Mouse (Mus musculus) CH12.LX (cell line): ENCODE results near the gene Mfsd6l. TPM values are rescaled to one million over a fixed set of nuclear protein-coding genes. Genes with fewer than 3 reads are reported as not detected.

Source experiments
- DNase-seq: peaks from one replicate; pipeline ENCODE4 v3.0.0-alpha.2; 2013; ENCODE audit errors: extremely low read depth
- H3K27ac ChIP-seq: 2 replicates; pipeline ENCODE4 v1.5.1; 2012; ENCODE audit warnings: low read depth, mild to moderate bottlenecking, control low read depth, moderate library complexity; ENCODE audit not compliant: insufficient read depth
- H3K27me3 ChIP-seq: replicated peaks from 2 replicates; pipeline ENCODE3; 2012; ENCODE audit warnings: inconsistent platforms
- H3K36me3 ChIP-seq, 2 experiments: replicated peaks in 1 of 2; 2 replicates each; pipeline versions ENCODE3 to v1.6.1; 2012; ENCODE audit warnings: inconsistent platforms in 1 of 2, low read length in 1 of 2, mild to moderate bottlenecking in 1 of 2, mixed read lengths in 1 of 2, moderate library complexity in 1 of 2; ENCODE audit not compliant: control insufficient read depth in 1 of 2, insufficient read depth in 1 of 2
- H3K4me1 ChIP-seq, 2 experiments: 2 replicates each; pipeline ENCODE4 v1.6.1; 2012; ENCODE audit warnings: inconsistent platforms in 1 of 2, moderate library complexity in 1 of 2; ENCODE audit not compliant: insufficient read depth in 2 of 2, control insufficient read depth in 1 of 2
- H3K4me2 ChIP-seq: 2 replicates; pipeline ENCODE4 v1.6.1; 2012; ENCODE audit warnings: low read depth, mild to moderate bottlenecking, control low read depth; ENCODE audit not compliant: poor library complexity, insufficient read depth, severe bottlenecking
- H3K4me3 ChIP-seq, 3 experiments: fragments of 150-350 bp in 1 of 3; sonication (generic) in 1 of 3; replicated peaks in 1 of 3; 2 replicates each; pipeline versions ENCODE3 to v1.5.1; 2011 to 2012; ENCODE audit warnings: low read depth in 2 of 3, low read length in 2 of 3, mild to moderate bottlenecking in 2 of 3, moderate library complexity in 2 of 3, control low read depth in 1 of 3, improper control_type of control experiment in 1 of 3, inconsistent platforms in 1 of 3, mixed read lengths in 1 of 3; ENCODE audit not compliant: poor library complexity in 1 of 3
- H3K79me2 ChIP-seq: replicated peaks from 2 replicates; pipeline ENCODE4 v1.6.1; 2012; ENCODE audit warnings: mild to moderate bottlenecking, moderate library complexity; ENCODE audit not compliant: control insufficient read depth, poor library complexity, insufficient read depth, severe bottlenecking; ENCODE audit errors: extremely low read depth
- H3K9ac ChIP-seq: 2 replicates; pipeline ENCODE4 v1.6.1; 2012; ENCODE audit warnings: low read depth, mild to moderate bottlenecking, control low read depth, moderate library complexity; ENCODE audit not compliant: insufficient read depth
- H3K9me3 ChIP-seq: replicated peaks from 2 replicates; pipeline ENCODE3; 2012; ENCODE audit warnings: low read length, inconsistent platforms, mixed read lengths
- BHLHE40 ChIP-seq: IDR thresholded peaks from 2 replicates; pipeline ENCODE4 v1.6.1; 2011; ENCODE audit warnings: mild to moderate bottlenecking, low read depth, low read length, improper control_type of control experiment
- CHD1 ChIP-seq: IDR thresholded peaks from 2 replicates; pipeline ENCODE4 v1.6.1; 2012; ENCODE audit warnings: low read depth, low read length, improper control_type of control experiment, inconsistent platforms
- CHD2 ChIP-seq: IDR thresholded peaks from 2 replicates; pipeline ENCODE4 v1.6.1; 2011; ENCODE audit warnings: low read length, improper control_type of control experiment
- CTCF ChIP-seq, 2 experiments: IDR thresholded peaks in 1 of 2; conservative IDR thresholded peaks in 1 of 2; 2 replicates each; pipeline ENCODE4 v1.5.1; 2011 to 2012; ENCODE audit warnings: low read depth in 2 of 2, low read length in 2 of 2, improper control_type of control experiment in 1 of 2, inconsistent platforms in 1 of 2, mild to moderate bottlenecking in 1 of 2, moderate library complexity in 1 of 2
- E2F4 ChIP-seq: IDR thresholded peaks from 2 replicates; pipeline ENCODE4 v1.6.1; 2011; ENCODE audit warnings: low read depth, low read length, improper control_type of control experiment; ENCODE audit not compliant: insufficient replicate concordance
- ELF1 ChIP-seq: IDR thresholded peaks from 2 replicates; pipeline ENCODE4 v1.6.1; 2014; ENCODE audit warnings: low read depth, mild to moderate bottlenecking, inconsistent platforms, low read length, improper control_type of control experiment
- GABPA ChIP-seq: IDR thresholded peaks from 2 replicates; pipeline ENCODE4 v1.6.1; 2012; ENCODE audit warnings: low read depth, low read length, improper control_type of control experiment, inconsistent platforms; ENCODE audit not compliant: insufficient replicate concordance
- HCFC1 ChIP-seq: IDR thresholded peaks from 2 replicates; pipeline ENCODE4 v1.6.1; 2012; ENCODE audit warnings: low read depth, mild to moderate bottlenecking, inconsistent platforms, low read length, improper control_type of control experiment
- IRF4 ChIP-seq: IDR thresholded peaks from 2 replicates; pipeline ENCODE4 v1.6.1; 2014; ENCODE audit warnings: low read depth, mild to moderate bottlenecking, inconsistent platforms, low read length, improper control_type of control experiment
- JUND ChIP-seq: conservative IDR thresholded peaks from 2 replicates; pipeline ENCODE4 v1.6.1; 2011; ENCODE audit warnings: low read depth, low read length, improper control_type of control experiment
- MAFK ChIP-seq: IDR thresholded peaks from 2 replicates; pipeline ENCODE4 v1.6.1; 2011; ENCODE audit warnings: low read length, improper control_type of control experiment; ENCODE audit not compliant: insufficient replicate concordance
- MYC ChIP-seq: IDR thresholded peaks from 2 replicates; pipeline ENCODE4 v1.6.1; 2011; ENCODE audit warnings: low read depth, mild to moderate bottlenecking, improper control_type of control experiment, low read length
- NELFE ChIP-seq: IDR thresholded peaks from 2 replicates; pipeline ENCODE4 v1.6.1; 2011; ENCODE audit warnings: low read depth, low read length, improper control_type of control experiment
- PAX5 ChIP-seq: IDR thresholded peaks from 2 replicates; pipeline ENCODE4 v1.6.1; 2012; ENCODE audit warnings: low read length, inconsistent platforms, mixed read lengths
- RAD21 ChIP-seq: IDR thresholded peaks from 2 replicates; pipeline ENCODE4 v1.6.1; 2011; ENCODE audit warnings: low read depth, mild to moderate bottlenecking, low read length, improper control_type of control experiment, moderate library complexity
- SIN3A ChIP-seq: IDR thresholded peaks from 2 replicates; pipeline ENCODE4 v1.6.1; 2012; ENCODE audit warnings: low read length, improper control_type of control experiment, inconsistent platforms
- TBP ChIP-seq: conservative IDR thresholded peaks from 2 replicates; pipeline ENCODE4 v1.6.1; 2011; ENCODE audit warnings: low read depth, low read length, improper control_type of control experiment
- TCF12 ChIP-seq: IDR thresholded peaks from 2 replicates; pipeline ENCODE4 v1.6.1; 2014; ENCODE audit warnings: low read depth, mild to moderate bottlenecking, inconsistent platforms, low read length, improper control_type of control experiment
- UBTF ChIP-seq: IDR thresholded peaks from 2 replicates; pipeline ENCODE4 v1.6.1; 2012; ENCODE audit warnings: low read depth, mild to moderate bottlenecking, inconsistent platforms, low read length, improper control_type of control experiment, moderate library complexity
- USF1 ChIP-seq: IDR thresholded peaks from 2 replicates; pipeline ENCODE4 v1.6.1; 2014; ENCODE audit warnings: low read depth, mild to moderate bottlenecking, inconsistent platforms, low read length, improper control_type of control experiment
- ZC3H11A ChIP-seq: IDR thresholded peaks from 2 replicates; pipeline ENCODE4 v1.6.1; 2012; ENCODE audit warnings: low read depth, mild to moderate bottlenecking, inconsistent platforms, low read length, improper control_type of control experiment
- ZMIZ1 ChIP-seq: IDR thresholded peaks from 2 replicates; pipeline ENCODE4 v1.6.1; 2012; ENCODE audit warnings: low read depth, mild to moderate bottlenecking, inconsistent platforms, low read length, improper control_type of control experiment
- dilution Hi-C: fragments of 300-500 bp; cut with MboI; formaldehyde crosslinking; loops from 2 replicates; pipeline ENCODE4 v1.14.3; 2020; ENCODE audit warnings: low sequenced_read_pairs; ENCODE audit not compliant: extremely low pct_unique_long_range_greater_than_20kb, extremely low pct_ligation_motif_present
- in situ Hi-C: fragments of 300-500 bp; cut with MboI; formaldehyde crosslinking; loops from 3 replicates; pipeline ENCODE4 v1.14.3; 2019; ENCODE audit warnings: low sequenced_read_pairs, low pct_ligation_motif_present, low pct_unique_long_range_greater_than_20kb, mixed read lengths
- polyA plus RNA-seq: library from polyadenylated mRNA; unstranded; fragments of >175 nt; gene quantifications from 2 replicates; pipeline ENCODE4 v1.2.1, GENCODE M21; 2012; ENCODE audit warnings: low read depth; ENCODE audit not compliant: insufficient read length
- total RNA-seq, 2 experiments: library from RNA; depleted of rRNA; stranded (reverse); fragments of 300-350 nt in 1 of 2; fragments of >200 nt in 1 of 2; gene quantifications; 2 replicates each; pipeline ENCODE4 v1.2.3; 2012 to 2014

Gene Mfsd6l
- total and polyA plus RNA-seq, 3 experiments: 4.0 to 6.4 (median 4.2) TPM

DNA sequence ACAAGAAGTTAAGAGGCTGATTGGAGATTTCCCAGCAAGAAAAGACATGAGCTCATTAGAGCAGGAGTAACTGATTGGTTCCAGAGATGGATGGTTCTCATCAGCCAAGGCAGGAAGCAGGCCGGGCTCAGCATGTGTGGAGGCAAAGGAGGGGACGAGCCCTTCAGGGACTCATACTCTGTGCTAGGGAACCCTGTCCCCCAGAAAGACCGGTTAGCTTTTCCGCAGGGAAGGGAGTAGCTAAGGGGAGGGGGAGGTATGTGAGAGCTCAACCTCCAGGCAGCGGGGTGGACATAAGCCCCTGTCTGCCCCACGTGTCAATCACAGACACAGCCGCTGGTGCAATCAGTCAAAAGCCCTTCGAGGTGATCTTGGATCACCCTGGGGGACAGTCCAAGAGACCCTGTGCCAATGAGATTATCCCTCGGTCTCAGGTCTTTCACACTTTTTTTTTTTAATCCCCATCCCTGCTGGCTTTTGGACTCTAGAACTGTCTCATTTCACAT, 45.6 kb downstream of the Mfsd6l start:
- Histone ChIP-seq H3K4me3 (no peak overlapping the region), H3K4me1 (peaks cover 6 to 24% of the 10 kb centered on the region in 2 experiments; a peak in 3 of 4 replicates), H3K79me2 (no peaks in the 10 kb centered on the region), H3K9ac (no peak overlapping the region), H3K27ac (no peak overlapping the region), H3K27me3 (peaks cover 2% of the 10 kb centered on the region), H3K36me3 (no peaks in the 10 kb centered on the region), H3K9me3 (no peaks in the 10 kb centered on the region), H3K4me2 (no peak overlapping the region)
- DNase-seq: no peak
- TF ChIP-seq E2F4 (no peak), GABPA (no peak), UBTF (no peak), ELF1 (no peak)
- in situ Hi-C loops: no loop called here
- dilution Hi-C loops: no loop called here

DNA sequence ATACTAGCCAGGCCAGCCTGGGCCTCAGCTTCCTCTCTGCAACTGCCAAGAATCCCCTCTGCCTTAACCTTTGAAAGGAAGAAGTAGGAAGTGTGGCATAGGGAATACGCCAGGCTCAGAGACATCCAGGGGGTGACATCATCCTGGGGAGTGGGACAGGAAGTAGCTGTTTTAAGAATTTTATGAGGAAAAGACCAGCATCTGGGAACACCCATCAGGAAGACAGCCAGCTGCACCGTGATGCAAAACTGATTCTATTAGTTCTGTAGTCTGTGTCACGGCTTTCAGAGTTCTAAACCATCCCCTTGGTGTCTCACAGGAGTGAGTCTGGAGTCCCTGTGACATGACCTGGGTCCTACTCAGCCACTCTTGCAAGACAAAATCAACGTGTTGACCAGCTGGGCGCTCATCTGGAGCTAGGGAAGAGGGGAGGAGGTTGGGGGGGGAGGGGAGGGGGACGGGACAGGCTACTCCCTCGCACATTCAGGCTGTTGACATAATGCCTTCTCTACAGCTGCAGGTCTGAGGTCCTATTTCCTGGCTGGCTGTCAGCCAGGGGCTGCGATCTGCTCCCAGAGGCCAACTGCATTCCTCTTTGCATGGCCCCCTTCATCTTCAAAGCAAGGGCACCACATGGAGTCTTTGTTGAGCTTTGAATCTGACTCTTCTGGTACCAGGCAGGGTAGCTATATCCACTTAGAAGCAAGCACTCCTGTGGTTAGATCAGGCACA, 46.4 kb downstream of the Mfsd6l start:
- in situ Hi-C loops (no loop called here), dilution Hi-C loops (no loop called here)
- H3K27me3 ChIP-seq: peaks cover 6% of the 10 kb centered on the region
- H3K4me3 ChIP-seq: no peak overlapping the region
- H3K4me1 ChIP-seq: peaks cover 6 to 24% of the 10 kb centered on the region in 2 experiments; a peak in 3 of 4 replicates
- H3K4me2 ChIP-seq: no peak overlapping the region
- no peaks in the 10 kb centered on the region for H3K79me2 ChIP-seq
- no peak for DNase-seq
- no peaks in the 10 kb centered on the region for H3K36me3 ChIP-seq
- H3K27ac ChIP-seq: no peak overlapping the region
- no peak overlapping the region for H3K9ac ChIP-seq
- H3K9me3 ChIP-seq: no peaks in the 10 kb centered on the region
- TF ChIP-seq E2F4: no peak
- no peak for TF ChIP-seq USF1

GRCm38 (mm10) chr11:68607046-68607445, 51.1 kb downstream of the Mfsd6l start:
- Histone ChIP-seq H3K27ac (no peak overlapping the region), H3K4me2 (no peak overlapping the region), H3K9ac (no peak overlapping the region), H3K4me3 (no peak overlapping the region), H3K79me2 (no peaks in the 10 kb centered on the region), H3K9me3 (no peaks in the 10 kb centered on the region), H3K36me3 (no peaks in the 10 kb centered on the region), H3K27me3 (peaks cover 8% of the 10 kb centered on the region), H3K4me1 (peaks cover 0 to 4% of the 10 kb centered on the region in 2 experiments; a peak in 2 of 4 replicates)
- no peak for TF ChIP-seq TBP
- TF ChIP-seq ZMIZ1: no peak
- no peak for TF ChIP-seq MAFK
- TF ChIP-seq JUND: no peak
- no peak for TF ChIP-seq IRF4
- no peak for TF ChIP-seq TCF12
- TF ChIP-seq HCFC1: no peak
- no peak for TF ChIP-seq MYC
- no peak for TF ChIP-seq NELFE
- no peak for TF ChIP-seq ZC3H11A
- no peak for TF ChIP-seq E2F4
- TF ChIP-seq PAX5: no peak
- TF ChIP-seq ELF1: no peak
- no peak for TF ChIP-seq CTCF (conservative IDR thresholded peaks at IDR 0.05 in 1 of 2, IDR thresholded peaks at IDR 0.05 in 1 of 2; ENCODE audit: low read depth in 2 of 2, low read length in 2 of 2)
- TF ChIP-seq RAD21: no peak
- no peak for TF ChIP-seq SIN3A
- no peak for TF ChIP-seq CHD2
- no peak for TF ChIP-seq CHD1
- no peak for TF ChIP-seq BHLHE40
- dilution Hi-C loops (no loop called here), in situ Hi-C loops (no loop called here)
- no peak for DNase-seq
